Mouse (Mus musculus) liver, embryonic 15.5 days (tissue): ENCODE data around the gene Optc. TPM values are rescaled to one million over a fixed set of nuclear protein-coding genes. Genes with fewer than 3 reads are reported as not detected.

Experiments used
- ATAC-seq: fragments of 200-750 bp; cut with Nextera tagmentation; 2 replicates; pipeline ENCODE4 v1.8.0; 2017; ENCODE audit warnings: moderate number of reproducible peaks, mild to moderate bottlenecking, moderate library complexity; ENCODE audit not compliant: insufficient read depth
- H3K27ac ChIP-seq: fragments of 300-500 bp; sonication (generic); replicated peaks from 2 replicates; pipeline ENCODE4 v1.5.1; 2015; ENCODE audit warnings: mild to moderate bottlenecking, inconsistent platforms
- H3K27me3 ChIP-seq: fragments of 300-500 bp; sonication (generic); 2 replicates; pipeline ENCODE4 v1.6.1; 2015; ENCODE audit warnings: mild to moderate bottlenecking, inconsistent platforms
- H3K36me3 ChIP-seq: fragments of 300-500 bp; sonication (generic); replicated peaks from 2 replicates; pipeline ENCODE4 v1.6.1; 2015; ENCODE audit warnings: moderate library complexity, mild to moderate bottlenecking, inconsistent platforms
- H3K4me1 ChIP-seq: fragments of 300-500 bp; sonication (generic); replicated peaks from 2 replicates; pipeline ENCODE4 v1.6.1; 2015; ENCODE audit warnings: inconsistent platforms
- H3K4me2 ChIP-seq: fragments of 300-500 bp; sonication (generic); 2 replicates; pipeline ENCODE4 v1.6.1; 2015; ENCODE audit warnings: moderate library complexity, mild to moderate bottlenecking, inconsistent platforms
- H3K4me3 ChIP-seq: fragments of 300-500 bp; sonication (generic); replicated peaks from 2 replicates; pipeline ENCODE4 v1.5.1; 2015; ENCODE audit warnings: mild to moderate bottlenecking, inconsistent platforms
- H3K9ac ChIP-seq: fragments of 300-500 bp; sonication (generic); 2 replicates; pipeline ENCODE4 v1.6.1; 2015; ENCODE audit warnings: moderate library complexity, mild to moderate bottlenecking, inconsistent platforms
- H3K9me3 ChIP-seq: fragments of 300-500 bp; sonication (generic); replicated peaks from 2 replicates; pipeline ENCODE4 v1.6.1; 2016; ENCODE audit warnings: inconsistent platforms
- WGBS: fragments of 180-500 bp; shearing (Covaris S2); methylation state at CpG from one replicate; pipeline ENCODE4 v1.1.7; 2015; ENCODE audit warnings: mixed read lengths; ENCODE audit not compliant: insufficient replicate concordance; 5-methylcytosine and 5-hydroxymethylcytosine counted together
- polyA plus RNA-seq: library from polyadenylated mRNA; unstranded; fragments of >200 nt; fragmentation: Nextera tagmentation; extraction: Ambion mirVana; gene quantifications from 2 replicates; pipeline ENCODE4 v1.2.1, GENCODE M21; 2015

The Optc gene
- polyA plus RNA-seq, 1 experiment from 2014 or later, result 0.08 TPM

DNA sequence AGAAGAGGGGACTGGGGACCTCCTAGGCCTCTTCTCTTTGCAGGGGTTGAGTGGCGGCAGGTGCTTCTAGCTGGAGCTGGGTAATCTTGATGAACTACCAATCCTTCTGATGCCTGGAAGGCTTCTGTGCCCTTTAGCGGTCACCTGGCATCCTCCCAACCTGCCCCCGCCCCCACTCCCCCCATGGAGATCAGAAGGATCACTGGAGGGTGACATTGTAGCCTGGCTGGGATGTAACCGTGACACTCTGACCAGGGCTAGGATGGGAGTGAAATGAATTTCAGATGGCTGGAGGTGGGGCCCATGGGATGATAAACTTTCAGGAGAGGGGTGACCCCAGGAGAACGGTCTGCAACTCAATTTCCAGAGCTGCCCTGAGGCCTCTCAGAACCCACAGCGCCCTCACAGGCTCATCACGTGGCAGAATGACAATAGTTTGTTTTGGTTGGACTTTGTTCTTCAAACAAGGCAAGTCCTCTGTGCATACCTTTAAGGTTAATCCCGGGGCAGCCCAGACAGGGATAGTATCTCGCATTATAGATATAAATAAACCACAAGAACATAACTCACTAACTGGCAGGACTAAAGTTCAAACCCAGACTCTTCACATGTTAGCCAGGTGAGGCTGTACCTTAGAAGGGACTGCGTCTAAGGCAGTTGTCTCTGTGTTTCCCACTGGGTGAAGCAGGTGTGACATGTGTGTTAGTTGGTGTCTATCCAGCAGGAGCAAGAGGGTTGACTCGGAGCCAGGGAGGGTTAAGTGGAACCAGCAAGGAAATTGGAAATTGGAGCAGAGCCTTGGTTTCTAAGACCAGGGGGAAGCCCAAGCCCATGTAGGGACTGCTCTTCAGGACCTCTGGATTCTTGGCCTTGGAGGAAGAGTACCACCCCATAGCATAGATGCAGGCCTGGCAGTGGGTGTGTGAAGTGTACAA lies 25.2 kb downstream of the Optc start:
- Histone ChIP-seq H3K27me3 (no peaks in the 10 kb centered on the region), H3K9me3 (no peaks in the 10 kb centered on the region), H3K4me2 (no peak overlapping the region), H3K4me3 (no peak overlapping the region), H3K4me1 (peaks cover 77% of the 10 kb centered on the region), H3K9ac (no peak overlapping the region), H3K36me3 (no peaks in the 10 kb centered on the region), H3K27ac (peak overlapping the region; percentile 67)
- peak; percentile 51 for ATAC-seq
- WGBS, result 57% methylated on average over 11 of the region's 11 CpGs

DNA sequence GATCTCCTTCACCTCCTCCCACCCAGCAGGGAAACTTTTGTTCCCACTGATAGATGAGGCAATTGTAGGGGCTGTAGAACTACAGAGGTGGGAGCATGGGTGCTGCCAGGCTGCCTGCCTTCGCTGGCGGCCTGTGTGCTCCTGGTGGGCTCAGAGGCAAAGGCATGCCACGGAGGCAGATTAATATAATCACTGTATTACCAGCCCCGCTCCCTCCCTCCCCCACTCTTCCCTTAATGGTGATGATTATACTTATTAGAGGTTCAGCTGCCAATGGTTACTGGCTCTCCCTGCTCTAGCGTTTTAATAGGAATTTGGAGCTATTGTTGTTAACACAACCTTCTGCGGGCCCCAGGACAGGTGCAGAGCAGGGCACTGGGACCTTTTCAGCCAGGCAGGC lies 26.0 kb downstream of the Optc start:
- Histone ChIP-seq H3K9ac (no peak overlapping the region), H3K9me3 (no peaks in the 10 kb centered on the region), H3K27ac (peak overlapping the region; percentile 51), H3K4me3 (no peak overlapping the region), H3K36me3 (no peaks in the 10 kb centered on the region), H3K4me2 (no peak overlapping the region), H3K4me1 (peaks cover 69% of the 10 kb centered on the region), H3K27me3 (no peaks in the 10 kb centered on the region)
- WGBS, result 70% methylated on average over 6 of the region's 6 CpGs
- no peak for ATAC-seq

GRCm38 (mm10) chr1:133878825-133879423 lies 28.9 kb downstream of the Optc start:
- WGBS, result 54% methylated on average over 12 of the region's 12 CpGs
- ATAC-seq, result no peak
- Histone ChIP-seq H3K4me2 (no peak overlapping the region), H3K27ac (no peak overlapping the region), H3K4me1 (peaks cover 44% of the 10 kb centered on the region), H3K4me3 (no peak overlapping the region), H3K9me3 (no peaks in the 10 kb centered on the region), H3K36me3 (no peaks in the 10 kb centered on the region), H3K9ac (no peak overlapping the region), H3K27me3 (no peaks in the 10 kb centered on the region)

DNA sequence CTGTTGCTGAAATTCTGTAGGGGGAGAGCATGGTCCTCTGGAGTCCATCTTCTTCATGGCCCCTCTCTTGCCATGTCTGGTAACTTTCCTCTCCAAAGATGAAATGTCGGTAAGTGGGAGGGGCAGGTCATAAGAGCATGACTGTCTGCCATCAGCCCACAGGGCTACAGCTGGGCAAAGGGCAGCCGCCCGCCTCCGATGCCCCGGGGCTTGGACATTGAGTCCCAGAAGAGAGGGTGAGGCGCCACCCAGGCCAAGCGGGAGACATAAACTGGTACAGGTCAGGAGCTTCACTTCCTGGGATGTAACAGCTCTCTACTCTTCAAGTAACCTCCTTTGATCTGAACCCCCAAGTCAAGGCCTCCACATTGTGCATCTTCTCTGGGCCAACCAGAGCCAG lies 30.9 kb downstream of the Optc start:
- no peaks in the 10 kb centered on the region for H3K9me3 ChIP-seq
- H3K27ac ChIP-seq, result no peak overlapping the region
- H3K4me1 ChIP-seq, result peaks cover 26% of the 10 kb centered on the region
- WGBS, result 83% methylated on average over 7 of the region's 7 CpGs
- no peaks in the 10 kb centered on the region for H3K27me3 ChIP-seq
- H3K9ac ChIP-seq, result no peak overlapping the region
- H3K36me3 ChIP-seq, result no peaks in the 10 kb centered on the region
- no peak overlapping the region for H3K4me2 ChIP-seq
- no peak overlapping the region for H3K4me3 ChIP-seq
- ATAC-seq, result no peak

- Histone ChIP-seq H3K4me3 (no peak overlapping the region), H3K4me2 (no peak overlapping the region), H3K27me3 (no peaks in the 10 kb centered on the region), H3K9ac (no peak overlapping the region), H3K36me3 (no peaks in the 10 kb centered on the region), H3K4me1 (peaks cover 4% of the 10 kb centered on the region; the same call in 1 of the 2 replicates), H3K9me3 (no peaks in the 10 kb centered on the region), H3K27ac (no peak overlapping the region)
- ATAC-seq, result no peak
- 75% methylated on average over 6 of the region's 6 CpGs for WGBS
These were observed 34.5 kb downstream of the Optc start for GRCm38 (mm10) chr1:133873086-133873813.

GRCm38 (mm10) chr1:133871241-133871640 lies 36.6 kb downstream of the Optc start:
- Histone ChIP-seq H3K9me3 (no peaks in the 10 kb centered on the region), H3K27me3 (no peaks in the 10 kb centered on the region), H3K4me1 (no peaks in the 10 kb centered on the region), H3K36me3 (no peaks in the 10 kb centered on the region), H3K4me3 (no peak overlapping the region), H3K27ac (no peak overlapping the region), H3K4me2 (no peak overlapping the region), H3K9ac (no peak overlapping the region)
- ATAC-seq, result no peak
- 73% methylated on average over 10 of the region's 10 CpGs for WGBS

- Histone ChIP-seq H3K9me3 (no peaks in the 10 kb centered on the region), H3K9ac (no peak overlapping the region), H3K4me3 (no peak overlapping the region), H3K27me3 (0 out of 2 replicates have a peak, but pooled peaks cover 3% of the 10 kb centered on the region), H3K4me1 (no peaks in the 10 kb centered on the region), H3K4me2 (no peak overlapping the region), H3K36me3 (no peaks in the 10 kb centered on the region), H3K27ac (no peak overlapping the region)
- 52% methylated on average over 2 of the region's 2 CpGs for WGBS
- no peak for ATAC-seq
These were observed 38.6 kb downstream of the Optc start for GRCm38 (mm10) chr1:133869221-133869620.

DNA sequence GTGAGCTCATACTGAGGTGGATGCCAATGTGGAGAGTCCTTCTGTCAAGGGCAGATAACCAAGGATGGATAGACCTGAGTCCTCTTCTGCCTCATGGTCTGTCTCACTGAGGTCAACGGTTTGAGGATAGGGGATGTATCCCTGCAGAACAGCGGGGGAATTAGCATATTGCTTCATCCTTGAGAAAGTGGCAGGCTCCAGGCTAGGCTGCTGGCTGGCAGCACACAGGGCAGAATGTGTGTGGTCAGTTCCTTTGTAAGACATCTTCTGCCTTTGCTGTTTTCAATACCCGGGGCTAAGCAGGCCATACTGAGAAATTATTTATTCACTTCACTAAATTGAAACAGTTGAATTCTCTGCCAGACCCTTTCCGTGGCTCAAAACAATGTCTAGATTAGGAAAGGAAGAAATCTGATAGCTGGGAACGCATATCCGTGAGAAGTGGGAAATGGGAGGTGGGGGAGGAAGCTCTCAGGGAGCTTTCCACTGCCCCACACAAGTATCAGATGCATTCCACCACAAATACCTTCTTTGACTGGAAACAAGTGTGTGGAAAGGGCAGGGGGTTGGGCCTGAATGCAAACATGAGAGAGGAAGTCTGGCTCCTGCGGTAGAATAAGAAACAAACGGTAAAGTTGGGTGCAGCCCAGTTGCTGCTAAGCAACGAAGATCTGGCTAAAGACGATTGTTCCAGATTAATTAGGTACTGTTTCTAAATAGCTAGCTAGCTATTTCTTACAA lies 44.4 kb downstream of the Optc start:
- H3K4me2 ChIP-seq, result no peak overlapping the region
- no peaks in the 10 kb centered on the region for H3K9me3 ChIP-seq
- no peak overlapping the region for H3K27ac ChIP-seq
- H3K27me3 ChIP-seq, result 0 out of 2 replicates have a peak, but pooled peaks cover 4% of the 10 kb centered on the region
- H3K4me3 ChIP-seq, result no peak overlapping the region
- 15% methylated on average over 10 of the region's 10 CpGs for WGBS
- no peak for ATAC-seq
- no peak overlapping the region for H3K9ac ChIP-seq
- no peaks in the 10 kb centered on the region for H3K36me3 ChIP-seq
- peaks cover 29% of the 10 kb centered on the region for H3K4me1 ChIP-seq

DNA sequence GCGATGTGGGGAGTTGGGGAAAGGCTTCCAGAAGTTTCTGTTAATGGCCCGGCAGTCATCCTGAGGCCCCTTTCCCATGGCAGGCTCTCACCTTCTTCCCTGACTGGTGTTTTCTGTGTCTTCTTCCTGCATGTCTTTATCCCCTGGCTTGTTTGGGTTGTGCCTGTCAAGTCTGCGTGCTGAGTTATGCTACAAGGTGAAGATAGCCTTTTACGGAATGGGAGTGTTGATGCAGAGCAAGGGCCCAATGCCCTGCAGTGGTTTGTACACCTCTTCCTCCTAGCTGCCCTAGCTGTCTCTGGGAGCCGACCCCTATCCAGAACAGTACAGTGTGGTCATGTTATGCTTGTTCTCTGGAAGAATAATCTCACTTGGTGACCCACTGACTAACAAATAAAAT lies 46.8 kb downstream of the Optc start:
- no peaks in the 10 kb centered on the region for H3K36me3 ChIP-seq

GRCm38 (mm10) chr1:133859821-133860711 lies 47.7 kb downstream of the Optc start:
- Histone ChIP-seq H3K27me3 (peaks cover 30% of the 10 kb centered on the region), H3K9me3 (no peaks in the 10 kb centered on the region), H3K4me2 (no peak overlapping the region), H3K27ac (no peak overlapping the region), H3K36me3 (no peaks in the 10 kb centered on the region), H3K4me3 (no peak overlapping the region), H3K4me1 (peaks cover 46% of the 10 kb centered on the region), H3K9ac (no peak overlapping the region)
- ATAC-seq, result no peak
- WGBS, result 76% methylated on average over 20 of the region's 20 CpGs

More for the DNA sequence above, 46.8 kb downstream of the Optc start:
- Histone ChIP-seq H3K9ac (no peak overlapping the region), H3K4me1 (peaks cover 36% of the 10 kb centered on the region), H3K4me2 (no peak overlapping the region), H3K4me3 (no peak overlapping the region), H3K27me3 (peaks cover 21% of the 10 kb centered on the region), H3K27ac (no peak overlapping the region), H3K9me3 (no peaks in the 10 kb centered on the region)
- 63% methylated on average over 5 of the region's 5 CpGs for WGBS
- no peak for ATAC-seq
